Mouse (Mus musculus): ENCODE data around the gene Tekt2. TPM values are rescaled to one million over a fixed set of nuclear protein-coding genes. Genes with fewer than 3 reads are reported as not detected.

Tekt2 gene
- polyA plus RNA-seq, 1 experiment from 2014 or later = 3.6 TPM

GRCm38 (mm10) chr4:126286492-126286891 is 39.0 kb downstream of the Tekt2 start, which contains the start of gene Col8a2:
TSS of gene Col8a2 (plus strand) at chr4:126286793.
- peaks cover 3% of the 10 kb centered on the region; the same call in 1 of the 2 replicates for H3K4me1 ChIP-seq (replicated peaks; ENCODE audit: control insufficient read depth, insufficient read depth)
- no peak for TF ChIP-seq EP300 (optimal IDR thresholded peaks at IDR 0.05)
- TF ChIP-seq CTCF (IDR thresholded peaks at IDR 0.05; ENCODE audit: low read depth) = no peak
- WGBS = 3% methylated on average over 24 of the region's 42 CpGs
- no peaks in the 10 kb centered on the region for H3K36me3 ChIP-seq (ENCODE audit: control insufficient read depth, insufficient read depth, low read length)
- 0 out of 2 replicates have a peak within 1 kb of the TSS, but pooled peaks have one; percentile 45 for H3K27ac ChIP-seq (replicated peaks)
- H3K9me3 ChIP-seq (ENCODE audit: control insufficient read depth, low read length) = no peaks in the 10 kb centered on the region
- DNase-seq (ENCODE audit: low spot score) (peak; percentile 55), ATAC-seq (ENCODE audit: low FRiP score, low TSS enrichment) (peak; percentile 71)
- peak within 1 kb of the TSS; percentile 72 for H3K4me2 ChIP-seq (replicated peaks; ENCODE audit: low read depth)
- peak within 1 kb of the TSS; percentile 48 for H3K4me3 ChIP-seq (ENCODE audit: low read depth, low read length)
- H3K27me3 ChIP-seq (ENCODE audit: control insufficient read depth, insufficient read depth, low read length) = no peaks in the 10 kb centered on the region; the same call in 1 of the 2 replicates
- peak within 1 kb of the TSS; percentile 57 for H3K9ac ChIP-seq (ENCODE audit: low read length)

DNA sequence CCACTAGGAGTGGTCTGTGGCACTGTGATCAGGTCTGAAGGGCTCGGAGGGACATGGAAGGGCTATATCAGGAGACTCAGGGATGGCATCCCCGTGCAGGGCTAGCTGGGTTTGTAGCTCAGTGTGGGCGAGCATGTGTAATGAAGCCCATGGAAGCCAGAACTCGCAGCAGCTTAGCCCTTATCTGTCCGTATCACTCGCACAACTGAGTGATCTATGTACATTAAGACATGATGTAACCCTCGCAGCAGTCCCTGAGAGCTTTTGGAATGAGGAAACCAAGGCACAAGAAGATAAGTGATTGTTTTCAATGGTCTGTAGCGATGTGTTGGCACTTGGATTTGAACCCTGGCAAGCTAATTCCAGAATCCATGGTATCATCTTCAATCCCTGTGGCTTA is 41.9 kb downstream of the Tekt2 start:
- Histone ChIP-seq H3K36me3 (ENCODE audit: control insufficient read depth, insufficient read depth, low read length) (no peaks in the 10 kb centered on the region), H3K27ac (replicated peaks) (no peak overlapping the region), H3K27me3 (ENCODE audit: control insufficient read depth, insufficient read depth, low read length) (no peaks in the 10 kb centered on the region; the same call in 1 of the 2 replicates), H3K4me3 (ENCODE audit: low read depth, low read length) (no peak overlapping the region), H3K9me3 (ENCODE audit: control insufficient read depth, low read length) (no peaks in the 10 kb centered on the region), H3K4me1 (replicated peaks; ENCODE audit: control insufficient read depth, insufficient read depth) (peaks cover 3% of the 10 kb centered on the region; the same call in 1 of the 2 replicates), H3K4me2 (replicated peaks; ENCODE audit: low read depth) (no peak overlapping the region), H3K9ac (ENCODE audit: low read length) (no peak overlapping the region)
- TF ChIP-seq EP300 (optimal IDR thresholded peaks at IDR 0.05) (no peak), CTCF (IDR thresholded peaks at IDR 0.05; ENCODE audit: low read depth) (no peak)
- ATAC-seq (ENCODE audit: low FRiP score, low TSS enrichment) (no peak), DNase-seq (ENCODE audit: low spot score) (no peak)
- 84% methylated on average over 8 of the region's 8 CpGs for WGBS

- WGBS = 50% methylated on average over 9 of the region's 9 CpGs
- peaks cover 3% of the 10 kb centered on the region; the same call in 1 of the 2 replicates for H3K4me1 ChIP-seq (replicated peaks; ENCODE audit: control insufficient read depth, insufficient read depth)
- H3K27me3 ChIP-seq (ENCODE audit: control insufficient read depth, insufficient read depth, low read length) = no peaks in the 10 kb centered on the region
- no peaks in the 10 kb centered on the region for H3K36me3 ChIP-seq (ENCODE audit: control insufficient read depth, insufficient read depth, low read length)
- ATAC-seq (ENCODE audit: low FRiP score, low TSS enrichment) = no peak
- H3K27ac ChIP-seq (replicated peaks) = no peak overlapping the region
- H3K9ac ChIP-seq (ENCODE audit: low read length) = no peak overlapping the region
- H3K4me2 ChIP-seq (replicated peaks; ENCODE audit: low read depth) = no peak overlapping the region
- no peak for DNase-seq (ENCODE audit: low spot score)
- no peaks in the 10 kb centered on the region for H3K9me3 ChIP-seq (ENCODE audit: control insufficient read depth, low read length)
- TF ChIP-seq CTCF (IDR thresholded peaks at IDR 0.05; ENCODE audit: low read depth) = no peak
- TF ChIP-seq EP300 (optimal IDR thresholded peaks at IDR 0.05) = no peak
- H3K4me3 ChIP-seq (ENCODE audit: low read depth, low read length) = no peak overlapping the region
Measured at GRCm38 (mm10) chr4:126281706-126282105, 43.8 kb downstream of the Tekt2 start.

DNA sequence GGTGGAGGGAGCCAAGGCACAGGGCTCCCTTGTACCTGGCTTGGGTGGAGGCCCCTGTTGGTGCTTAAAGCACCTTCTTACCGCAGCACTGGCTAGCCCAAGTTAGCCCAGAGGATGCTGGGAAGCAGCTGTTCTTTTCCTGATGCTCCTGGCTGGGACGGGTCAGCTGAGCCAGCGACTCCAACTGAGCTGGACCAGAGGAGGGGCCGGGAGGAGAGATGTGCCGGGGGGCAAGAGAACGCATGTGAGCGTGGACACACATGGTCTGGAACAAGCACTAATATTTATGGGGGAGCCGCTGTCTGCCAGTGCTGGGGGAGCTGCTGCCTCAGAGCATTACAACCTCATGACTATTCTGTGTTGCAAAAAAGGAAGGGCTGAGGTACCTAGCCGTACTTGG is 46.5 kb downstream of the Tekt2 start:
- no peak overlapping the region for H3K9ac ChIP-seq (ENCODE audit: low read length)
- H3K9me3 ChIP-seq (ENCODE audit: control insufficient read depth, low read length) = no peaks in the 10 kb centered on the region
- DNase-seq (ENCODE audit: low spot score) (no peak), ATAC-seq (ENCODE audit: low FRiP score, low TSS enrichment) (no peak)
- H3K27ac ChIP-seq (replicated peaks) = no peak overlapping the region
- TF ChIP-seq EP300 (optimal IDR thresholded peaks at IDR 0.05) (no peak), CTCF (IDR thresholded peaks at IDR 0.05; ENCODE audit: low read depth) (no peak)
- WGBS = 68% methylated on average over 9 of the region's 9 CpGs
- H3K27me3 ChIP-seq (ENCODE audit: control insufficient read depth, insufficient read depth, low read length) = no peaks in the 10 kb centered on the region
- no peak overlapping the region for H3K4me2 ChIP-seq (replicated peaks; ENCODE audit: low read depth)
- no peaks in the 10 kb centered on the region for H3K4me1 ChIP-seq (replicated peaks; ENCODE audit: control insufficient read depth, insufficient read depth)
- H3K36me3 ChIP-seq (ENCODE audit: control insufficient read depth, insufficient read depth, low read length) = no peaks in the 10 kb centered on the region
- H3K4me3 ChIP-seq (ENCODE audit: low read depth, low read length) = no peak overlapping the region

GRCm38 (mm10) chr4:126278565-126278915 is 46.9 kb downstream of the Tekt2 start:
- ATAC-seq (ENCODE audit: low FRiP score, low TSS enrichment) (no peak), DNase-seq (ENCODE audit: low spot score) (no peak)
- Histone ChIP-seq H3K4me1 (replicated peaks; ENCODE audit: control insufficient read depth, insufficient read depth) (no peaks in the 10 kb centered on the region), H3K36me3 (ENCODE audit: control insufficient read depth, insufficient read depth, low read length) (no peaks in the 10 kb centered on the region), H3K9me3 (ENCODE audit: control insufficient read depth, low read length) (no peaks in the 10 kb centered on the region), H3K27ac (replicated peaks) (no peak overlapping the region), H3K27me3 (ENCODE audit: control insufficient read depth, insufficient read depth, low read length) (no peaks in the 10 kb centered on the region), H3K4me2 (replicated peaks; ENCODE audit: low read depth) (no peak overlapping the region), H3K4me3 (ENCODE audit: low read depth, low read length) (no peak overlapping the region), H3K9ac (ENCODE audit: low read length) (no peak overlapping the region)
- TF ChIP-seq CTCF (IDR thresholded peaks at IDR 0.05; ENCODE audit: low read depth) (no peak), EP300 (optimal IDR thresholded peaks at IDR 0.05) (no peak)
- WGBS = 38% methylated on average over 9 of the region's 9 CpGs

DNA sequence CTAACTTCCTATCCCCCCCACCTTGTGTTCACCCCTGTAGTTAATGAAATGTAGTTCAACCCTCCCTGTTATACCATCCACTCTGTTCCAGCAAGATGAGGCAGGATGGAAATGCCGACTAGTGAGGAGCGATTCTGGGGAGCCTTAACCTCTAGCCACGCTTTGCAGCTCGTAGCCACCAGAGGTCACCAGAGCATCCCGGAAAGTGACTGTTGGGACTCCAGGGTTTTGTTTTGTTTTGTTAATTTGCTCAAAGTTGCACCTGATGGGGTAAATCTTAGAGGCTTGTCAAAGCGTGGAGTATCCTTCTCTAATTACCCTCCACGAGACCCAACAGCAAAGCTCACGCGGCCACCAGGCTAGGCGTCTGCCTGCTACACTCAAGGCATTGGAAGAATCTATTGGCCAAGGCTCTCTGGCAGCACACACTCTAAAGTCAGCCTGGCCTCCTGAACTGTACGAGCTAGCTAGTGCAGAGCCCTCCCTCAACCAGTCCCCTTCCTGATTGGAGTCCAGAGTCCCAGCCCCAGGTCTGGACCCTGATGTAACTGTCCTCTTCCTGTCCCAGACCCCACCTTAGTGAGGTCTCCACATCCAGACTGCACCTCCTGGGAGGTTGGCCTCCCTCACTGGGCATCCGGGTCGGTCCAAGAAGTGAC is 47.5 kb downstream of the Tekt2 start:
- H3K4me3 ChIP-seq (ENCODE audit: low read depth, low read length) = no peak overlapping the region
- WGBS = 10% methylated on average over 13 of the region's 13 CpGs
- H3K36me3 ChIP-seq (ENCODE audit: control insufficient read depth, insufficient read depth, low read length) = peaks cover under 1% of the 10 kb centered on the region; the same call in 1 of the 2 replicates
- peak; percentile 66 for DNase-seq (ENCODE audit: low spot score)
- H3K4me2 ChIP-seq (replicated peaks; ENCODE audit: low read depth) = peak overlapping the region; percentile 37
- H3K9ac ChIP-seq (ENCODE audit: low read length) = no peak overlapping the region
- no peak overlapping the region for H3K27ac ChIP-seq (replicated peaks)
- TF ChIP-seq EP300 (optimal IDR thresholded peaks at IDR 0.05) (no peak), CTCF (IDR thresholded peaks at IDR 0.05; ENCODE audit: low read depth) (peak; percentile 86)
- H3K4me1 ChIP-seq (replicated peaks; ENCODE audit: control insufficient read depth, insufficient read depth) = no peaks in the 10 kb centered on the region
- peak; percentile 61 for ATAC-seq (ENCODE audit: low FRiP score, low TSS enrichment)
- no peaks in the 10 kb centered on the region for H3K27me3 ChIP-seq (ENCODE audit: control insufficient read depth, insufficient read depth, low read length)
- no peaks in the 10 kb centered on the region for H3K9me3 ChIP-seq (ENCODE audit: control insufficient read depth, low read length)

Data from stomach, postnatal 0 days (tissue).